Mouse (Mus musculus) thymus, postnatal 36 days (tissue): Measurements from ENCODE around the gene Foxn1.
A peak's percentile ranks its signal among the peaks of the same experiment; 100 is the strongest.

Experiments
- DNase-seq, 2 experiments: peaks; one replicate each; pipeline ENCODE4 v3.0.0; 2022; ENCODE audit warnings: mixed read lengths in 2 of 2

The Foxn1 gene

GRCm38 (mm10) chr11:78324965-78325364, 61.4 kb downstream of the Foxn1 start:
- no peak for DNase-seq

GRCm38 (mm10) chr11:78324000-78324785, 62.2 kb downstream of the Foxn1 start:
- no peak for DNase-seq

GRCm38 (mm10) chr11:78322860-78323259, 63.5 kb downstream of the Foxn1 start, which contains the start of gene Aldoc:
Gene Aldoc, plus strand, starts transcription at chr11:78322968.
- peak; percentile 61 to 81 for DNase-seq

GRCm38 (mm10) chr11:78322076-78322831, 64.1 kb downstream of the Foxn1 start:
- DNase-seq: no peak

GRCm38 (mm10) chr11:78318411-78318810, 67.9 kb downstream of the Foxn1 start:
- no peak for DNase-seq

GRCm38 (mm10) chr11:78313662-78314061, 72.7 kb downstream of the Foxn1 start:
- no peak for DNase-seq

GRCm38 (mm10) chr11:78310861-78311511, 75.4 kb downstream of the Foxn1 start:
- DNase-seq: no peak
